Mouse (Mus musculus): ENCODE measurements around the gene Isyna1.
"Not testable (repeated sequence)": the region's sequence is repeated elsewhere in the genome, so short reads cannot be mapped to it uniquely, and the experiment has no call there.

Gene Isyna1

DNA sequence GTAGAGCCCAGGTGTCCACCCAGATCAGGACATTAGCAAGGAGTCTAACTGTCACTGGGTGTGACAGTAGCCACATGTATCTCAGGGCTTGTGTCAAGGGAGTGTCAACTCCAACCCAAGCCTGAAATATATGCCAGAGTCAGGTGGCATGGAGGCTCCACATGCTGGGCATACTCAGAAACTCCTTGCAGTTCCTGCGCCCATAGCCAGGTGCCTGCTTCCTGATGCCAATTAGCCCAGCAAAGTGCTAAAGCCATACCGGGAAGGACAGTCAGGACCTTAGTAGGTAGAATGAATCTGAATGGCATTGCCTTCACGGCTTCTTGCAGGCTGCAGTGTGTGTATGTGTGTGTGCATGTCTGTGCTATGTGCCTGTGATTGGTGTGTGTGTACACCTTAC lies 17.0 kb upstream of the Isyna1 start:
- no peak for DNase-seq

DNA sequence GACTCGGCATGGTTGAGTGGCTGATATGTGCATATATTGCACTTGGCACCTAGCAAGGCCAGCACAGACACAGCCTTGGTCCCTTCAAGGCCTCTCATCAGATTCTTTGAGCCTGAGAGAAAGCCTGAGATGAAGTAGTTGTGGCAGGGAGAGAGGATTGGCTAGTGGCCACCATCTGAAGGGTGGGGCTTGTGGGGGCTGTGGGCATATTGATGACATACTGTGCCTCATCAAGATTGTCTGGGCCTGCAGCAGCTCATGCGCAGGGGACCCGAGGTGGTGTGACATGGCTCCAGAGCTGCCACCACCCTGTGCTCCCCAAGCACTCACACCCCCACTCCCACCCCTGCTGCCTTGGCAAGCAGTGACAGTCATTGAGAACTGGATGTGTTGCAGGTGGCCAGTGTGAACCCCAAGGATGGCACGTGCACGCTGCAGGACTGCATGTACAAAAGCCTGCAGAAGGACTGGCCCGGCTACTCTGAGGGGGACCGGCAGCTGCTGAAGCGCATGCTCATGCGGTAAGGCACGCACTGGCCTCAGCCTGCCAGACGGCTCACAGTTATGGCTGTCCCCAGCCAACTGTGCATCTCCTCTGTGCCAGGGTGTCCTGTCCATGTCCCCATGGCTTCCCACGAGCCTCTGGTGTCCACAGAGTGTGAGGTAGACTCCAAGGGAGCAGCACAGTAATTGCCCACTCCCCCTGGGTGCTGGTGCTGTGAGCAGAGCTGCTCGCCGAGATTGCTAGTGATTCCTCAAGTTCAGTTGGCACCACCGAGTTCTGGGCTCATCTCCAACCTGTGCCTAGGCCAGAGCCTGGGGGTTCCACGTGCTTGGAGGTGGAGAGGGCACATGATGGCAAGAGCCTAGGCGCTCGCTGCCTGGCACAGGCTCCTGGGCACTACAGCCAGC lies 10.4 kb upstream of the Isyna1 start:
- DNase-seq: peak; percentile 78 to 80

DNA sequence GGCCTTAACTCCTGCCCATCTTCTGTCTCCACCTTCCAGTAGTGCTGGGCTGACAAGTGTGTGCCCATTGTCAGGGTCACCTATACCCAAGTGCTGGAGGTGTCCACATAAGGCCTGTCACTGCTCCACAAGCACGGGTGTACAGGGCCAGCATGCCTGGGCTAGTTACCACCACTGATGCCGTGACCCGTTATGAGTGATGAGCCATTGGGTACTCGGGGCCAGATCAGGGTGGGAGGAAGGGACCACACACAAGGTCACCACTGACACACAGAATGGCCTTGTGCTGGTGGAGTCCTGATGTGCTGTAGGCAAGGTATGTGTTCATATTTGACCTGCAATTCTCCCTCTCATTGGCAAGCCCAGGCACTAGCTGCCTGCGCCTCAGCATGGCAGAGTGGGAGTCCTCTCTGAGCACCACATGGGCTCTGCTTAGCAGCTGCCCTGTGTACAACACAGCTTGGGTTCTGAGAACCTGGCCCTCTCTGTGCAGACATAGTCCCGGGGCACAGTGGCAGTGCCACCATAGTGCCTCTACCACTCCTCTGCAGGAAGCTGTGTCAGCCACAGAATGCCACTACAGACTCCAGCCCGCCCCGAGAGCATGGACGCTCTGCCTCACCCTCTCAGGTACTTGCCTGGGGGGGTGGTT lies 9.4 kb upstream of the Isyna1 start:
- no peak for DNase-seq

DNA sequence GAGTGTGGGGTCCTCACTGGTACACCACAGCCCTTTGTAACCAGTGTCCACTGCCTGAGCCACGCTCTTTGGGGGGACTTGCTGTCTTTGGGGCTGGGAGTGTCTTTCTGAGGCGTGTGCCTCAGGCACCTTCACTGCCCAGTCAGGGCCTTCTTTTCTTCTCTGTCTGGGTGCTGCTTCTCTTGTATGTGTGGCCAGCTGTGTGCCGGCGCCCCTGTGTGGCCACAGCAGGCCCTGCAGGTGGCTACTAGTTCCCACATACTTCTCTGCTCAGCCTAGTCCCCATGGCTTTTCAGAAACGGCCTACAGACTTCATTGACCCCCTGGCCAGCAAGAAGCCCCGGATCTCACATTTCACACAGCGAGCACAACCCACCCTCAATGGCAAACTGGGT lies 8.9 kb upstream of the Isyna1 start:
- DNase-seq: peak; percentile 58 to 70

DNA sequence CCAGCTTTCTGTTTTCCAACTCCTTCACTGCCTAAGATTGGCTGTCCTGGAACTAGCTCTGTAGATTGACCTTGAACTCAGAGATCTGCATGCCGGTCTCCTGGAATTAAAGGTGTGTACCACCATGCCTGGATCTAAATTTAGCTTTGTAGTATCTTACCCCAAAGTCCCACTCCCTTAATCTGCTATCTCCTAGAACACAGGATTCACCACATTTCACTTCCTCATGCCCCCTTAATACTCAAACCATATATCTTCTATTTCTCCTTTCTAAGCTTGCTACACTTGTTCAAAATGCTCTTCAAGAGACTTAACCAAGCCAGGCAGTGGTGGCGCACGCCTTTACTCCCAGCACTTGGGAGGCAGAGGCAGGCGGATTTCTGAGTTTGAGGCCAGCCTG lies 6.2 kb upstream of the Isyna1 start:
- not testable (repeated sequence) for DNase-seq

DNA sequence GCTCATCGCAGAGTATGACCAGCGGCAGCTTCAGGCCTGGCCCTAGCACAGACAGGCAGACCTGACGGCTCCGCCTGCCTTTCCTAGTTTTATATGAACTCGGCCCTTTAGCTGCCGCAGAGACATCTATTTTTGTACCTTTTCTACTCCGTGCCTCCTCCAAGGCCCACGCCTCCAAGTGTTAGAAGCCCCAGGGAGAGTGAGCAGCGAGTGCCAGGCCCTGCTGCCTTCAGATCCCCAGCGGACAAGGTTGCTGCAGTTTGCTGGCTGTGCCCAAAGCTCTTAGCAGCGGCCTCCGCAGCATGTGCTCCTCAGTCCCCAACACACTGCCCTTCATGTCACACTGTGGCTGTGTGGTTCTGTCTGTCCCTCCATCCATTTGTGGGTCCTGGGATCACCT lies 2.6 kb upstream of the Isyna1 start:
- DNase-seq: no peak

DNA sequence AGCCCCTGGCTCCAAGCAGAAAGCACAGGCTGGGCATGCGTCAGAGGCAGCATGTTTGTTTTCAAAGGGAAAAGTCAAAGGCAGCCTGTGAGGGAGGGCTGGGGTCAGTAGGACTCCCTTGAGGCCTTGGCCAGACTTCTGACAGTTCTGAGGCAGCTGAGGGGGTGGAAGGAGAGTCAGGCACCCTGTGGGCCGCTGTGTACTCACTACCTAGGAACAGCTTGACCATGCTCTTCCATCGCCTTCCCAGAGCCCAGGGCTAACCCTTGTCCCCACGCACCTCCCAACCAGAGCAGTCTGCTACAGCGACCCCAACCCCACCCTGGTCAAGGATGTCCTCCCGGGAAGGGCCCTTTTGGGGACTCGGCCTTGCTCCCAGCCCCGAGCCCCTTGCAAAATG lies 1.0 kb upstream of the Isyna1 start:
- DNase-seq: no peak

DNA sequence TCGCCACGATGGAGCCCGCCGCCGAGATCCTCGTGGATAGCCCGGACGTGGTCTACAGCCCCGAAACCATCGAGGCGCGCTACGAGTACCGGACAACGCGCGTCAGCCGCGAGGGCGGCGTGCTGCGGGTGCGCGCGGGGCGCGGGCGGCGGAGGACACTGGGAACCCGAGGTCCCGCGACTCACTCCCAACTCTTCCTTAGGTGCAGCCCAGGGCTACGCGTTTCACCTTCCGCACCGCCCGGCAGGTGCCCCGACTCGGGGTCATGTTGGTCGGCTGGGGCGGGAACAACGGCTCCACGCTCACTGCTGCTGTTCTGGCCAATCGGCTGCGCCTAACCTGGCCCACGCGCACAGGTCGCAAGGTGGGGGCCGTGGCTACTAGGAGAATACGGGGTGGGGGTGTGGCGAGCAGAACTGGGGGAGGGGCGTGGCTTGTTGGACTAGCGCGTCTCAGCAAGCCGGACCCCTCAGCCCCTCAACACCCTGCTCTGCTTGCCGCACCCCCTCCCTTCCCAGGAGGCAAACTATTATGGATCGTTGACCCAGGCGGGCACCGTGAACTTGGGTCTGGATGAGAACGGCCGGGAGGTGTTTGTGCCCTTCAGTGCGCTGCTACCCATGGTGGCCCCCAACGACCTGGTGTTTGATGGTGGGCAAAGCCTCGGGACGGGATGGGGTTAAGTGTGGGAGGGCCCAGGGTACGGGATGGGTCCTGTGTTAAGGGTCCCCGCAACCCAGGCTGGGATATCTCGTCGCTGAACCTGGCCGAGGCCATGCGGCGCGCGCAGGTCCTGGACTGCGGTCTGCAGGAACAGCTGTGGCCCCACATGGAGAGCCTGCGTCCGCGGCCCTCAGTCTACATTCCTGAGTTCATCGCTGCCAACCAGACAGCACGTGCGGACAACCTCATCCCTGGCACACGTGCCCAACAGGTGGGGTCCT lies 720 bp downstream of the Isyna1 start:
- peak; percentile 60 to 63 for DNase-seq

DNA sequence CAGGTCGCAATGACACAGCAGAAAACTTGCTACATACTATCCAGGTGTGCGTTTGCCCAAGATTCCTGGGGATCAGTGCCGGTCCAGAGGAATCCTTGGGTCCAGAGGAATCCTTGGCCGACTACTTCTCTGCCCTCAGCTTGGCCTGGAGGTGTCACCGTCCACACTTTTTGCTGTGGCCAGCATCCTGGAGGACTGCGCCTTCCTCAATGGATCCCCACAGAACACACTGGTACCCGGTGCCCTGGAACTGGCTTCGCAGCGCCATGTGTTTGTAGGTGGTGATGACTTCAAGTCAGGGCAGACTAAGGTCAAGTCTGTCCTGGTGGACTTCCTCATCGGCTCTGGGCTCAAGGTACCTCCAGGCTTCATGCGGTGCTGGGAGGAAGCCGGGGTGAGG lies 1.6 kb downstream of the Isyna1 start:
- no peak for DNase-seq

DNA sequence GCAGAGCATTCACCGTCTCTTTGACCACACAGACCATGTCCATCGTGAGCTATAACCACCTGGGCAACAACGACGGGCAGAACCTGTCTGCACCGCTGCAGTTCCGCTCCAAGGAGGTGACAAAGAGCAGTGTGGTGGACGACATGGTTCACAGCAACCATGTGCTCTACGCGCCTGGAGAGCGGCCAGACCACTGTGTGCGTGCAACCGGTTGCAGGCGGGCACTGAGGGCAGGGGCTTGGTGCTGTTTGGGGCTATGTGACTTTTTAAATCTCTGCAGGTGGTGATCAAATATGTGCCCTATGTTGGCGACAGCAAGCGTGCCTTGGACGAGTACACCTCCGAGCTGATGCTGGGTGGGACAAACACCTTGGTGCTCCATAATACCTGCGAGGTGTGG lies 2.0 kb downstream of the Isyna1 start:
- DNase-seq: no peak

DNA sequence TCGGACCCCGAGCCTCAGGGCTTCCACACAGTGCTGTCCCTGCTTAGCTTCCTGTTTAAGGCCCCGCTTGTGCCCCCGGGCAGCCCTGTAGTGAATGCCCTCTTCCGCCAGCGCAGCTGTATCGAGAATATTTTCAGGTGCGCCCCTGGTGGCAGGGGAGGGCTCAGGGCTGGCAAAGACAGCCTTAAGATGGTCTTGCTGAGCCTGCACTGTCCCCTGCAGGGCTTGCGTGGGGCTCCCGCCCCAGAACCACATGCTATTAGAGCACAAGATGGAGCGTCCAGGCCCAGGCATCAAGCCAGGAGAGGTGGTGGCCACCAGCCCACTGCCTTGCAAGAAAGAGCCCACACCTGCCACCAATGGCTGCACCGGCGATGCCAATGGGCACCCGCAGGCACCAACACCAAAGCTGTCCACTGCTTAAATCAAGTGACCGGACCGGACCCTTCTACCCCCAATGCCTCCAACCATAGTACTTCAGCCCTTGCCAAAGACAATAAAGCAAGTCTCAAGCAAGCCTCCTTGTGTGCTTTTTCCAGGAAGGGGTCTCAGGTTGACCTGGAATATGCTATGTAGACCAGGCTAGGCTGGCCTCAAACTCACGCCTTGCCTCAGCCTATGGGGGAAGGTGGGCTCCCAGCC lies 2.7 kb downstream of the Isyna1 start:
- peak; percentile 58 to 67 for DNase-seq

DNA sequence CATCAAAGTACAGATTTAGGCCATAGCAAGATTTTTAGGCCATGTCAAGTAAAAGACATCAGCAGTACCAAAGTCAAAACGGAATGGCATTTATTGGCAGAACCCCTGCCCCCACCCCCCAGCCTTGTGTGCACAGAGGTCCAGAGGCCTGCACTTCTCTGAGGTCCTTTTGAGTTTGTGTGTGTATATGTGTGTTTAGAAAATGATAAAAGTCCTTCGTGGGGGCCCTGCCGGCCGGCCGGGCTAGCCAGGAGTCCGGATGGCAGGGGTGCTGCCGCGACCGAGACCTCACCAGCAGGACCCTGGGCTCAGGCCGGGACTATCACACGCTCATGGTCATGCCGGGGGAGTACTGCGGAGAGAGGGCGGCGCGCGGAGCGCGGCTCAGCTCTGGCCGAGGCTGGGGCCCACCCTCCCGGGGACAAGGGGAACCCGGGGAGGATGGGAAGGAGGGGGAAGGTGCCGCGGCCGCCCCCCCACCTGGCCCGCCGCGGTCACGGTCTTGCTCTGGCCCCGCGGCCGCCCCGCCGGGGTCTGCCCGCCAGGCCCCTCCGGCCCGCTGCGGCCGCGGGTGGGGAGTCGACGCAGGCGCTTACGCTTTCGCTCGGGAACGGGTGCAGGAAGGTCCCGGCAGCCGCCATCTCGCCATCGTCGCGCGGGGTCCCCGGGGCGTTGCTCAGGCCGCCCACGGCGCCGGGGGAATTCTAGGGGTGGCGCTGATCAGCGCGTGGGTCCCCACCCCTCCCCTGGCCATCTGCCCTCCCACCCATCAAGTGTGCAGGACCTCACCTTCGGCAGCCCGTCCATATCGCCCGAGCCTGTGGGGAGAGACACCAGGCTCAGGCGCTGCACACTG lies 3.5 kb downstream of the Isyna1 start:
- DNase-seq: peak; percentile 39 to 54

DNA sequence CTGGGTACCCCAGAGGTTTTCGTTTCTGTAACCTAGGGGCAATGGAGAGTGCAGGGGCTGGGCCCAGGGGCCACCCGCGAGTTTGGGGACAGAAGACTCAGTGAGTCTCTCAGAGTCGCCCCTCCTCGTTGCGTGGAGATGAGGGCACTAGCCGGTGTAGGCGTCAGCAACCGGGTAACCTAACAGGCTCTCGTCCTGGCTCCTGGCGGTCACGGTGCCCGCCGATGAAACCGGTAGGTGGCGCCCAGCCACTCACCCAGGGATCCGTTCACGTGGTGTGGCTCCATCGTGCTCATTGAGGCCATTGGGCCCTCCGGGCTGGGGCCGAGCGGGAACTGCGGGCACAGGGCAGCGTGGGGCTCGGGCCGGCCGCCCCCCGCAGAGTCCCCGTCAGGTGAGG lies 4.1 kb downstream of the Isyna1 start:
- peak; percentile 92 to 93 for DNase-seq

DNA sequence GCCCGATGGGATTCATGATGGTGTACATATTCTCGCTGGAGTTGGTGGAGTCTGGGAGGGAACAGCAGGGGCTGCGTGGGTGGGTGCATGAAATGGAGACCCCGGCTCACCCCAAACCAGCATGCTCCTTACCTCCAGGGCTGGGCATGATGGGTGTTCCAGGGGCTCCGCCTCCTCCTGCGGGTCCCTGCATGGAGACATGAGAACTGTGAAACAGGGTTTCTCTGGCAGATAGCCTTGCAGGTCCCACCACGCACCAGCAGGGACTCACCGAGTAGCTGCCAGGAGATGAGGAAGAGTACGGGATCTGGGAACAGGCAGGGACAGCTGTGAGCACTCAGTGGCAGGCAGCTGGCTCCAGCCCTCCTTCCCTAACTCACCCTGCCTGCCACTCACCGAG lies 4.5 kb downstream of the Isyna1 start:
- no peak for DNase-seq

DNA sequence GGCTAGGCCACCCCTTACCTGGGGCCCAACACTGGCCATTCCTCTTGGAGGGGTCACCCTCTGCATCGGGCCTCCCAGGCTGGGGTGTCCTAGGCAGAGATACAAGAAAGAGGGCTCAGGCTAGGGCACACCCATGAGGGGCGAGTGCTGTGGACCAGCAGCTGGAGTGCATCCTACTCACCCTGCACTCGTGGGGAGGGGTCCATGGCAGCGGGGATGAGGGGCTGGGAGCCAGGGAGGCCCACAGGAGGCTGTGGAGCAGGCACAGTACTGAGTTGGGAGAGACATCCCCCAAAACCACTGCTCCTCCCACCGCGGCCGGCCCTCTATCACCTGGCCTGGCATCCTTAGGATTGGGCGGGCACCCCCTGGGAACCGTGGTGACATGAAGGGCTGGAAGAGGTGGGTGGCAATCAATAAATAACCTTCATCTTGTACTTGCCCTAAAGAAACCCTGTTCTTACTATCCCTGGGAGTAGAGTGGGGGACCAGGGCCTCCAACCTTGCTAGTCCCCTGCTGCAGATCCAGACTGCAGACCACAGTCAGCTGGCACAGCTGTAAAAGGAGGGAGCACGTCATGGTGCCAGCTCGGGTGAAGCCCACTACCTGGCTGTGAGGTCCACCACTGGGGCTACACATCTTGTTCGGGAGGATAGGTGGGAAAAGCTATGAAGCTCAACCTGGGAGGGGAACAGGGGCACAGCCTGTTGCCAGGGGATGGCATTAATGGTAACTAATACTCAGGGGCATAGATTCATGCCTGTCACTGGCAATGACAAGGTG lies 5.5 kb downstream of the Isyna1 start:
- DNase-seq: peak in 1 of 2 experiments; percentile 26

DNA sequence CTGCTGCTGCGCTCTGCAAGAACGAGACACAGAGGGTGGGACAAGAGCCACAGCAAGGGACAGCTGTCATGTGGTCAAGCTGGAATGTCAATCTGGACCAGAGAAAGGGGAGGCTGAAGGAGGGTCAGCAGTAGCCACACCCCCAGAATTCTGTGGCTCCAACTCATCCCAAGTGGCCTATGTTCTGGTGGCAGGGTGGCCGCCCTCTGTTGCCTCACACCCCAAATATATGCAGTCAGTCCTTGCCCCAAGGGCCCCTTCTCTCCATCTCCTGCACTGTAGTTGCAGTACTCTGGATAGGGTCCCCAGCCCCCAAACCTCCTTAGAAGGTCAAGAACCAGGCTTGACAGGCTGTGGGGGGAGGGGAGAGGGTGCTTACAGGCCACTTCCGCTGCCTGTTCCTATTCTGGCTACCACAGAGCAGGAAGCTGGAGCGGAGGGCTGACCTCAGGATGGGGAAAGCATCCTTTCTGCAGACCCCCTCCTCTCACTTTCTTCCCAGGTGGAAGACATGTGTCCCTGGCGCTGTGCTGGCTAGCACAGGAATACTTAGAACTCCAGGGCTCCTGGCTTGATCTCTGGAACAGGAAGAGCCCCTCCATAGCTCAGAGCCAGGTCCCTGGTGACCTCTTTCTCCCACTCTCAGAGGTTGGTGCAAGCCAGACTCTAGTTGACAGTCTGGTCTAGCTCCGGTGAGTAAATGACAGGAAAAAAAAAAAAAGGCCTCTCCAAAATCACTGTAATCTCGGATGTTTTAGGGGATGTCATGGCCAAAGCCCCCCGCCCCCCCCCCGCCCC lies 6.5 kb downstream of the Isyna1 start:
- no peak for DNase-seq

DNA sequence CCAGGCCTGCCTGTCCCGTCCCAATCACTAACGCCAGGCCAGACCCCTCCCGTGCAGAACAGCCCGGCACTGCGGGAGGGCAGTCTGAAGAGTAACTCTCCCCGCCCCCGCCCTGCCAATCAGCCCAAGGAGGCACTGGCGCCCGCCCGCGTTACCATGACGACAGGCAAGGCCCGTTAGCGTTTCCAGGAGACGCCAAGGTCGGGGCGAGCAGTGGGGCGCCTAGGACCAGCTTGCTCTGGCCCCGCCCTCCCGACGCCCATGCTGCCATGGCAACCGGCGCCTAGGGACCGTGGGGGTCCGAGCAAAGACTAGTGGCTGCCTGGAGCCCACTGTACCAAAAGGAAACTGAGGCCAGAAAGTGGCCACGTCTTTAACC lies 7.1 kb downstream of the Isyna1 start:
- DNase-seq: peak; percentile 79

DNA sequence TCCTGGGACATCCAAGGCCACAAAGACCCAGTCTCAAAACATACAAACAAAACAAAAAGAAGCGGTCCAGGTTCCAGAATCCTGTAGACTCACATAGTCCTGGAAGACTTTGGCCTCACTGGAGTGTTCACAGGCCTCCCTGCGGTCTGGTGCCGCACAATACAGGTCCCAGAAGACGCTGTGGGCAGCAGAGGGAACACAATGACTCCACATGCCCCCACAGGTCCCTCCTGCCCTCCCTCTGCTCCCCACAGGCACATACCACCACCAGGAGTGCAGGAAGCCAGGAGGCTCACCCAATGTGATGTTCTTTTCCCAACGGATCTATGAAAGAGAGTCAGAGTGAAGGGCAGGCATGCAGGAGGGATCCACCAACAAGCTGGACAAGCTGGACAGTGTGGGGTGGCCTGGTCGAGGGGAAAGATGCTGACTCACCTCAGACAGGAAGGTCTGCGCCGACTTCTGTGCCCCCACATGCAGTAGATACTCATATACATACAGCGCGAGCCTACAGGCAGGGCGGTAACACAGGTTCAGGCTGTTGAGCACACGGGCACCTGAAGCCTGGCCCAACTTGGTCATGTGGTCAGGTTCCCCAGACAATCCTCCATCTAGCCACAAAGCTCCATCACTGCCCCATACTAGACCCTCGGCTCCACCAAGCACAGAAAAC lies 8.1 kb downstream of the Isyna1 start:
- no peak for DNase-seq

DNA sequence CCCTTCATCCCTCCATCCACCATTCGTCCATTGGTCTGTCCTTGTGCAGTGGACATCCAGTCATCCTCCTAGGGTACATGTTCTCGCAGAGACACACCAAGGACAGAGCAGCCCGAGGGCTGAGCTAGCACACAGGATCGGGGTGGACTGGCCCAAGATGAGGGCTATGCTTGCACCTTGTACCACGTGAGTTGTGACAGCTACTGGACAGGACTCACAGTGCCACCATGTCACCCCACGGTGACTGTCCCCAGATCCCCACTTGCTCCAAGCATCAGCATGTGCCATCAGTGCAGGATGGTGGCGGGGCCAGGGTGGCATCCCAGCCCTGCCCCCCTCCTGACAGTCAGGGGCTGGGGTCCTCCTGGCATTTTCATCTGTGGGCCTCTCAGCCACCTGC lies 10.4 kb downstream of the Isyna1 start:
- DNase-seq: no peak

All from cerebellum, adult 18-20 months (tissue).